Mouse (Mus musculus) Muller cell, postnatal 12 days (primary cell): ENCODE data around the gene Abl1.

ENCODE experiments used
- DNase-seq: peaks from one replicate; pipeline ENCODE4 v3.0.0-alpha.2; 2015; ENCODE audit errors: inconsistent ontology term

Gene Abl1

GRCm38 (mm10) chr2:31787029-31787428, 98.9 kb downstream of the Abl1 start:
- peak; percentile 50 for DNase-seq

DNA sequence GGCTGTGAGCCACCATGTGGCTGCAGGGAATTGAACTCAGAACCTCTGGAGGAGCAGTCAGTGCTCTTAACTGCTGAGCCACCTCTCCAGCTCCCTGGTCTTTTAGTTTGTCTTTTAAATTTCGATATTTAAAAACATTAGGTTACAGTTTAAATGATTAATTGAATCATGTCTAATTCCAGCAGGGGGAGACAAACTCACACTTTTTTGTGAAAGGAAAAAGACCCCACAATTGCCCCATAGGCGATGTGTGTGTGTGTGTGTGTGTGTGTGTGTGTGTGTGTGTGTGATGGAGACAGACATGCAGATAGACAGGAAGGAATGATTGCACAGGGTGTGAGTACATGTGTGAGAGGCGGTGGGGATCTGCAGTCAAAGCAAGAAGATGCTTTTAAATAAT, 100.1 kb downstream of the Abl1 start:
- DNase-seq, result no peak

DNA sequence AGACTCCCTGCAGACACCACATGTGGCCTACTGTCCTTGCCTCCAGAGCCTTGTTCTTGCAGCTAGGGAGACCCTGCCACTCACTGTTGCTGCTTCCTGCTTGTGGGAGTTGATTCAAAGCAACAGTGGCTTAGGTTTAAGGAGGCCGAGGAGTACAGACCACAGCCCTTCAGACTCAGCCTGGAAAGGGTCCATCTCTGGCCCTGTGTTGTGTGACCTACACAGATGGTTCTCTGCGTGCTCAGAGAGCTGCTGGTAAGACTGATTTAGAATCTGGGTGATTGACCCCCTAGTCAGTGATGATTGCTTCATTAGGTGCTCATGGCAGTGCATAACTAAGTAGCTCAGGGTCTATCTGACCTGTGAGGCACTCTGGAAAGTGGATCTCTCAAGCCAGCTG, 101.0 kb downstream of the Abl1 start:
- no peak for DNase-seq

- DNase-seq, result no peak
Observed at GRCm38 (mm10) chr2:31790728-31791251, 102.6 kb downstream of the Abl1 start.

GRCm38 (mm10) chr2:31791260-31791659, 103.1 kb downstream of the Abl1 start:
- DNase-seq, result no peak

- DNase-seq, result no peak
Observed at GRCm38 (mm10) chr2:31792611-31793010, 104.4 kb downstream of the Abl1 start.

GRCm38 (mm10) chr2:31796943-31797342, 108.8 kb downstream of the Abl1 start:
- DNase-seq, result no peak

DNA sequence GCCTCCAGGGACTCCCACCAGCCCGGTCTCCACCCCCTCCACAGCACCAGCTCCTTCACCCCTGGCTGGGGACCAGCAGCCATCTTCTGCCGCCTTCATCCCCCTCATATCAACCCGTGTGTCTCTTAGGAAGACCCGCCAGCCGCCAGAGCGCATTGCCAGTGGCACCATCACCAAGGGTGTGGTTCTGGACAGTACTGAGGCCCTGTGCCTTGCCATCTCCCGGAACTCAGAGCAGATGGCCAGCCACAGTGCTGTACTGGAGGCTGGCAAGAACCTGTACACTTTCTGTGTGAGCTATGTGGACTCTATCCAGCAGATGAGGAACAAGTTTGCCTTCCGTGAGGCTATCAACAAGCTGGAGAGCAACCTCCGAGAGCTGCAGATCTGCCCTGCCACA, 113.2 kb downstream of the Abl1 start:
- no peak for DNase-seq

DNA sequence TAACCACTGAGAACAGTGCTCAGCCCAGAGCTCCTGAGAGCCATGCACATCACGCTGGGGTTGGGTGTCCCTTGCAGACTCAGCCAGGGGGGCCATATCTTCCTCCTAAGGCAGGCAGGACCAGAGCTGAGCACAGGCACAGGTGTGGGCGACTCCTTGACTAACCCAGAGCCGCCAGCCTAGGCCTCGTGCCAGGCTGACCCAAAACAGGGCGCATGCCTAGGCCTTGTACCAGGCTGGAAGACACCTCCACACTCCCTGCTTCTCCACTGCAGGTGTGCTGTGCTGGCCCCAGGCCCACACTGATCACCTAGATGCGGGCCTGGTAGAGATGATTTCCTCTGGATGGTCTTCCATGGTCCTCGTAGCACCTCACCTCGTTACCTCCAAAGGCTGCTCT, 114.6 kb downstream of the Abl1 start:
- DNase-seq, result no peak

GRCm38 (mm10) chr2:31803480-31803879, 115.3 kb downstream of the Abl1 start:
- DNase-seq, result no peak

- DNase-seq, result peak; percentile 46
Observed at GRCm38 (mm10) chr2:31806639-31807382, 118.6 kb downstream of the Abl1 start.

- peak; percentile 55 for DNase-seq
Observed at GRCm38 (mm10) chr2:31808410-31809357, 120.5 kb downstream of the Abl1 start.

GRCm38 (mm10) chr2:31809358-31809740, 121.2 kb downstream of the Abl1 start:
- no peak for DNase-seq

- no peak for DNase-seq
Observed at GRCm38 (mm10) chr2:31810444-31810843, 122.3 kb downstream of the Abl1 start, which contains the start of gene Qrfp. Gene Qrfp, minus strand, starts transcription at chr2:31810580.

- DNase-seq, result peak; percentile 40
Observed at GRCm38 (mm10) chr2:31811086-31811958, 123.1 kb downstream of the Abl1 start.

DNA sequence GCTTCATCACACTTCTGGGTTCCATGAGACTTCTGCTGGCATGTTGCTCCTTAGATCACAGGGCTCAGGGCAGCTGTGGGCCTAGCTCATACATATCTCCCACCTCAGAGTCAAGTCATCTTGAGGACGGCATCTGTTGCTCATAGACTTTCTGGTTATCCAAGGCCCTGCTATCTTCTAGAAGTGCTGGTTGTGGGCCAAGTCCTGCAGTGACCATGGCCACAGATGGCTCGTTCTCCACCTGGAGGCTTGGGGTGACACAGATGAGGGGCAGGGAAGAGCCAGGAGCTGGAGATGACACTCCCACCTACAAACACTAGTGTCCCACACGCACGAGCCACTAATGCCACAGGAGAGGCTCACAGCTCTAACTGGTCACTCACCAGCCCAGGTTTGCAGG, 125.5 kb downstream of the Abl1 start:
- no peak for DNase-seq

DNA sequence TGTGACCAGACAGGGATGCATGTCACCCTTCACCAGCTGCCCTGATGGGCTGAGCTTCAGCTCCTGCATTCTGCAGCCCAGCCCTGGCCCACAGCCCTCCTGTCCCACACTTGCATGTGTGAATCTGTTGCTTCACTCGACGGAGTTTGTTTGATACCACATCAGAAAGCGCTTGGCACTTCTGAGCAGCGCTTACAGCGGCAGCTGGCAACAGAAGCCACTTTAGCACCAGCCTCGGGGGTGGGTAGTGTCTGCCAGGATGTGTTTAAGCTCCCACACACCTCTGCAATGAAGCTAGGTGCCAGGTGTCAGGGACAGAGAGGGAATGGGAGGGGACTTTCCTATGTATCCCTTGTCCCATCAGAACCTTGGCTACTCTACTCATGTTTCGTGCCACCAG, 126.5 kb downstream of the Abl1 start:
- DNase-seq, result no peak

GRCm38 (mm10) chr2:31815367-31815766, 127.2 kb downstream of the Abl1 start:
- DNase-seq, result peak; percentile 51

DNA sequence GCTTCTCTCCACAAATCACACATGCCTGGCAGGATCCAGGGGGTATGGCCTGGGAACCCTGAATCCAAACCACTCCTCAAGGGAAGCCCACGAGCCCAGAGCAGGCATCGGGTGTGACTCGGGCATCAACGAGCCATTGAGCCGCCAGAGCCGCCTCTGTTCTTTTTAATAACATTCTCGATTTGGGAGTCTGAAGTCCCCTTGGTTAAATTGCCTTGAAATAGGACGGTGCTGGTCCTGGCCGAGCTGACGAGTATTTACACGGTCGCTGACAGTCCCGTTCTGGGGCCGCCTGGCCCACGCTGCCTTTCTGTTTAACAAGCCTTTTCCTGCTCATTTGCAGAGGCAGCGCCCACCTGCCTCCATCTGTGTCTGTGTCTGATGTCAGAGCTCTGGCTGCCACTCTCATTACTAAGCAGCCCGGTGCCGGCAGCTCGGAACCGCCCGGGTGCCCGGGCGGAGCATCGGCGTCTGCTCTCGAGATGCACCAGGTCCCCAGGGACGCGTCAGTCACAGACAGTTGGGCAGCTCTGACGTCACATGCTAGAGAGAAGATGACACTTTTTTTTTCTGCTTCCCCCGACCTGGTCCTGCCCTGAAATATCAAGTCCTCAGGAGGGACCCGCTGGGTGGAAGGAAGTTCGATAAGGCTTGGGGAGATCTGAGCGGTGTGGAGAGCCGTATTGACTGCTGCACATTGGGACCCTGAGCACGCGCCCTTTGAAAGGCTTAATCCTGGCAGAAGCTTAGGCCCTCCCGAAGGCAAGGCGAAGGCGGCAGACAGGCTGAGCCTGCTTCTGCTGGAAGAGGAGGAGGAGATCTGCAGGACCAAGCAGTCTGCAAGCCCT, 134.6 kb downstream of the Abl1 start:
- DNase-seq, result peak; percentile 71

DNA sequence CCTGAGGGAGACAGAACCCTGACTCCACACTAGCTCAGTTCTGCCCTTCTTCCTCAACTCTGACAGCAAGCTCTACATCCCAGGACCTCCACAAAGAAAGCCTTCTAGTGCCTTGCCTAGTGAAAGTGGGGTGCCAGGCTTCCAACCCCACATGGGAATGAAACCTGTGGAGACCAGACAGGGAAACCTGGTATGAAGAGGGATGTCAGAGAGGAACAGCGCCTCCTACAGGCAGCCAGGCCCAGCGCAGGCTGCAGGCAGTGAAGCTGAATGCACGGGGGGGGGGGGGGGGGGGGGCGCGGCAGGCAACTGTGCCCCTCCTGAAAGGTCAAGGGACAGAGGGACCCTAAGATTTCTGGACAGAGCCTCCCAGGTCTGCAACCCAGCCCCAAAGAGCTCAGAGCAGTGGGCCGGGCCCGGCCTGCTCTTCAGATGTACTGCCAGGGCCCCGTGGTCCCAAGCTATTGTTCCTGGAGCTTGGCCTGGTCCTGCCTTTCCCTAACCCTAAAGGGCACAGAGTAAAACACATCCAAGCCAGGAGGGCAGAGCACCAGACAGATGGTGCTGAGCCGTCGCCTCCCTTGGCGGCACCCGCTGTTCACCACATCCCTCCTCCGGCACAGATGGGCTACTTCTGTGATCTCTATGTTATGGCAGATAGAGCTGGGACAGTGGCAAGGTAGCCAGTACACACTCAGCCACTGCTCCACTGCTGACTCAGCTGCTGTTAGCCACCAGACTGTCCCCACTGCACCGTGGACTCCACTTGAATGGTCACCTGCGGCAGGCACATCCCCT, 136.0 kb downstream of the Abl1 start:
- DNase-seq, result no peak
